Mouse (Mus musculus): ENCODE results near the gene Cyp1a2. TPM values are rescaled to one million over a fixed set of nuclear protein-coding genes. Genes with fewer than 3 reads are reported as not detected.

The Cyp1a2 gene
- polyA plus RNA-seq, 1 experiment from 2014 or later = not detected

DNA sequence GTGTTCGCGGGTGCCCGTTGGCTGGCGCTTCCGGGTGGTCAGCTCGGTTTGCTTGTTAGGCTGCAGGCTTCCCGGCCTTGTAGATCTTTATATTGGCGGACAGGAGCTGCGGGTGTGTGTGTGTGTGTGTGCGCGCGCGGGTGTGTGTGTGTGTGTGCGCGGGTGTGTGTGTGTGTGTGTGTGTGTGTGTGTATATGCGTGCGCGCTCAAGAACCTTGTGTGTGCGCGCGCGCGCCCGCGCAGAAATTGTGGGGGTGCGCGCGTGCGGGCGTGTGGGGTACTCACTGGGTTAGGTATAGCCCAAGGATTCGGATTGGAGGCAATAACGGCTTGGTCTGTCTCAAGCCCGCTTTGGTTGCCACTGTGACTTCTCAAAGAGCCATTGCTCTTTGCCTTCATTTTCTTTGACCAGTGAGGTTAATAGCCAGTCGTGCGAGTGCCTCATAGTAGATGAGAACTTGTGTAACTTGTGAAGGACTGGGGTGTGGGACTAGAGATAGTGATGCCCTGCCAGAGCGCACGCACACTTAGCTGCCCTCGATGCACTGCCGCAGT, 25.3 kb upstream of the Cyp1a2 start:
- 4% methylated on average over 39 of the region's 39 CpGs for WGBS
- Histone ChIP-seq H3K27ac (ENCODE audit: low read length) (peak overlapping the region; percentile 73), H3K27me3 (replicated peaks; ENCODE audit: control insufficient read depth, insufficient read depth, low read length) (no peaks in the 10 kb centered on the region), H3K9ac (replicated peaks; ENCODE audit: low read depth, low read length) (peak overlapping the region; percentile 90), H3K9me3 (ENCODE audit: control insufficient read depth, low read length) (peaks cover 2% of the 10 kb centered on the region; the same call in 1 of the 2 replicates), H3K4me3 (replicated peaks; ENCODE audit: low read length) (peak overlapping the region; percentile 84), H3K4me1 (replicated peaks; ENCODE audit: control insufficient read depth, insufficient read depth, low read length) (peaks cover 12% of the 10 kb centered on the region), H3K36me3 (ENCODE audit: control insufficient read depth, insufficient read depth) (peaks cover 3% of the 10 kb centered on the region; the same call in 1 of the 2 replicates), H3K4me2 (ENCODE audit: low read length) (peak overlapping the region; percentile 79)
- ATAC-seq = peak; percentile 67

DNA sequence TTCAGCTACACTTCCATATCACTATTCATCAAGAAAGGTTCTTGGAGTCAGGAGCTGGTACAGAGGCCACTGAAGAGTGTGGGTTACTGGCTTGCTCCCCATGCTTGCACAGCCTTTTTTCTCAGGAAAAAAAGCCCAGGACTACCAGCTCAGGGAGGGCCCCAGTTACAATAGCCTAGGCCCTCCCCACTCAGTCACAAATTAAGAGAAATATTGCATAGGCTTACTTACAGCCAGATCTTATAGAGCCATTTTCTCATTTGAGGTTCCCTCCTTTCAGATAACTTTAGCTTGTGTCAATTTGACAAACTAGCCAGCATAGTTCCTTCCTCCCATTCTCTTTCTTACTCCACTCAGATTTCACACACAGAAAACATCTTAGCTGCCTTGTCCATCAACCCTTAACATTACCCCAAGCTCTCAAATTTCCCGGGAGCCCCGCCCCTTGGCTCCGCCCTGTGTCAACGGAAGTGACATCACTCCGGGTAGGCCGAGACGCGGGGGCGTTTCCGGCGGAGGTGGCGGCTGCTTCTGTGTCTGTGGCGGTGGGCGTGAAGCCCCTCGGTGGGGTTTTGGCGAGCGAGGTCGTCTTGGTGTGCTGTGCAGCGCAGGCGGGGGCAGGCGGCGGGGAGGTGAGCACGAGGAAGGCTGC, 24.7 kb upstream of the Cyp1a2 start, which contains the start of gene Edc3:
Gene Edc3 (plus strand): TSS at position 473 of the 652 bp plus-strand sequence.
- Histone ChIP-seq H3K4me2 (ENCODE audit: low read length) (peak within 1 kb of the TSS; percentile 79), H3K27me3 (replicated peaks; ENCODE audit: control insufficient read depth, insufficient read depth, low read length) (no peaks in the 10 kb centered on the region), H3K36me3 (ENCODE audit: control insufficient read depth, insufficient read depth) (peaks cover 3% of the 10 kb centered on the region; the same call in 1 of the 2 replicates), H3K27ac (ENCODE audit: low read length) (peak within 1 kb of the TSS; percentile 73), H3K4me1 (replicated peaks; ENCODE audit: control insufficient read depth, insufficient read depth, low read length) (peaks cover 12% of the 10 kb centered on the region), H3K9me3 (ENCODE audit: control insufficient read depth, low read length) (peaks cover 2% of the 10 kb centered on the region; the same call in 1 of the 2 replicates), H3K4me3 (replicated peaks; ENCODE audit: low read length) (peak within 1 kb of the TSS; percentile 84), H3K9ac (replicated peaks; ENCODE audit: low read depth, low read length) (peak within 1 kb of the TSS; percentile 90)
- 0% methylated on average over 23 of the region's 23 CpGs for WGBS
- peak; percentile 96 for ATAC-seq

DNA sequence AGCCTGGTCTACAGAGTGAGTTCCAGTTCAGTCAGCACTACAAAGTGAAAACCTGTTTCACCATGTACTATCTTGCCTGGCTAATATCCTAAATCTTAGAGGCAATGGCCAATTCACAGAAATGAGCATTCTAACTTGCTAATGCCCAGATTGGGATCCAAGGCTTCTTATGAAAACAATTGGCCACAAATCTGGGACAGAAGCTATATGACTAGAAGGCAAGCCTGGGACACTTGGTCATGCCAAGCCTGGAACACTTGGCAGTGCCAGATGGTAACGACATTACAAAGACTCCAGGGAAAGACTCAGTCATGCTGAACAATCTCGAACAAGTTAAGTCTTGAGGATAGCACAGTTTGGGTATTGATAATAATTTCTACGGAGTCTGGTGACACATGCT, 23.0 kb upstream of the Cyp1a2 start:
- H3K9me3 ChIP-seq (ENCODE audit: control insufficient read depth, low read length) = peaks cover 2% of the 10 kb centered on the region; the same call in 1 of the 2 replicates
- no peak overlapping the region for H3K4me3 ChIP-seq (replicated peaks; ENCODE audit: low read length)
- H3K4me2 ChIP-seq (ENCODE audit: low read length) = no peak overlapping the region
- no peaks in the 10 kb centered on the region for H3K36me3 ChIP-seq (ENCODE audit: control insufficient read depth, insufficient read depth)
- no peaks in the 10 kb centered on the region for H3K27me3 ChIP-seq (replicated peaks; ENCODE audit: control insufficient read depth, insufficient read depth, low read length)
- WGBS = 85% methylated on average over 3 of the region's 3 CpGs
- no peak overlapping the region for H3K9ac ChIP-seq (replicated peaks; ENCODE audit: low read depth, low read length)
- peaks cover 12% of the 10 kb centered on the region for H3K4me1 ChIP-seq (replicated peaks; ENCODE audit: control insufficient read depth, insufficient read depth, low read length)
- H3K27ac ChIP-seq (ENCODE audit: low read length) = no peak overlapping the region
- no peak for ATAC-seq

DNA sequence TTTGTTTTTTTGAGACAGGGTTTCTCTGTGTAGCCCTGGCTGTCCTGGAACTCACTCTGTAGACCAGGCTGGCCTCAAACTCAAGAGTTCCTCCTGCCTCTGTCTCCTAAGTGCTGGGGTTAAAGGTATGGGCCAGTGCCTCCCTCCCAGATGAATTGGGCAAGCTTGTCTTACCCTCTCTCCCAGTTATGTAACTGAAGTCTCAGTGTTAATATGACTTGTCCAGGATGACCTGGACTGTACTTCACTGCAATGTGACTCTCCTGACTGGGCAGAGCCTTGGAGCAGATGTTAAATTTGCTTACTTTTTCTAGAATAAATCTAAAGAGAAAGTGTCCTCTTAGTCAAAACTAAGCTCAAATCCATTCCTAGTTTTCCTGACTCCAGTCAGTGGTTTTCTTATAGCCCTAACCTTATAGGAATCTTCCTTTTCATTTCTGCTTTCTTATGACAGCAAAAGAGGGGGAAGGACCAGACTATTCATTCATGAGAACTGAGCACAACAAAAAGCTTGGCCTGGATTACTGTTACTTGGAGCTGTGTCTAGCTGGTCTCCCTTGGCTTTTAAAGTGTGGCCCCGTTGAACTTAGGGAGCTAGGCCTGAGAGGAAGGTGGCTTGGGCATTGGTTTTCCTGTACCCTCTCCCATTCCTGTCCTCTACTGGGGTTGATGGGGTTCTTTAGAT, 15.1 kb upstream of the Cyp1a2 start:
- Histone ChIP-seq H3K9me3 (ENCODE audit: control insufficient read depth, low read length) (no peaks in the 10 kb centered on the region), H3K4me3 (replicated peaks; ENCODE audit: low read length) (no peak overlapping the region), H3K4me1 (replicated peaks; ENCODE audit: control insufficient read depth, insufficient read depth, low read length) (peaks cover 13% of the 10 kb centered on the region), H3K4me2 (ENCODE audit: low read length) (no peak overlapping the region), H3K36me3 (ENCODE audit: control insufficient read depth, insufficient read depth) (no peaks in the 10 kb centered on the region), H3K9ac (replicated peaks; ENCODE audit: low read depth, low read length) (no peak overlapping the region), H3K27me3 (replicated peaks; ENCODE audit: control insufficient read depth, insufficient read depth, low read length) (peaks cover 12% of the 10 kb centered on the region; the same call in 1 of the 2 replicates), H3K27ac (ENCODE audit: low read length) (no peak overlapping the region)
- no peak for ATAC-seq
- 60% methylated on average over 1 of the region's 1 CpGs for WGBS

DNA sequence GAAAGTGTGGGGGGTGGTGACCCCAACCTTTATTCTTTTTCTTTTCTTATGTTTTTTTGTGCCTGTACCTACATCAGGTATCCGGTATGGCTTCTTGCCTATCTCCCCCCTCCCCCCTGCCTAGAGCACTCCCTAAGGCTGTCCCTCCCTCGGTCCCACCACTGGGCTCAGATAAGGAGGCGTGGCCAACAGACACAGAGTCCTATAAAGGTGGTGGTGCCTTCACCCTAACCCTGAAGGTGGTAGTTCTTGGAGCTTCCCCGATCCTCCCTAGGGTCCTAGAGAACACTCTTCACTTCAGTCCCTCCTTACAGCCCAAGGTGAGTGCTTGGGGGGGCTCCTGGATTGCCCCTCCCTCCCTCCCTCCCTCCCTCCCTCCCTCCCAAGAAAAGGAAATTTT, 13.9 kb upstream of the Cyp1a2 start:
- no peak overlapping the region for H3K4me2 ChIP-seq (ENCODE audit: low read length)
- H3K4me1 ChIP-seq (replicated peaks; ENCODE audit: control insufficient read depth, insufficient read depth, low read length) = peaks cover 13% of the 10 kb centered on the region
- ATAC-seq = no peak
- no peaks in the 10 kb centered on the region for H3K36me3 ChIP-seq (ENCODE audit: control insufficient read depth, insufficient read depth)
- H3K4me3 ChIP-seq (replicated peaks; ENCODE audit: low read length) = no peak overlapping the region
- H3K27me3 ChIP-seq (replicated peaks; ENCODE audit: control insufficient read depth, insufficient read depth, low read length) = peaks cover 12% of the 10 kb centered on the region; the same call in 1 of the 2 replicates
- H3K9ac ChIP-seq (replicated peaks; ENCODE audit: low read depth, low read length) = no peak overlapping the region
- 10% methylated on average over 4 of the region's 4 CpGs for WGBS
- H3K9me3 ChIP-seq (ENCODE audit: control insufficient read depth, low read length) = no peaks in the 10 kb centered on the region
- no peak overlapping the region for H3K27ac ChIP-seq (ENCODE audit: low read length)

DNA sequence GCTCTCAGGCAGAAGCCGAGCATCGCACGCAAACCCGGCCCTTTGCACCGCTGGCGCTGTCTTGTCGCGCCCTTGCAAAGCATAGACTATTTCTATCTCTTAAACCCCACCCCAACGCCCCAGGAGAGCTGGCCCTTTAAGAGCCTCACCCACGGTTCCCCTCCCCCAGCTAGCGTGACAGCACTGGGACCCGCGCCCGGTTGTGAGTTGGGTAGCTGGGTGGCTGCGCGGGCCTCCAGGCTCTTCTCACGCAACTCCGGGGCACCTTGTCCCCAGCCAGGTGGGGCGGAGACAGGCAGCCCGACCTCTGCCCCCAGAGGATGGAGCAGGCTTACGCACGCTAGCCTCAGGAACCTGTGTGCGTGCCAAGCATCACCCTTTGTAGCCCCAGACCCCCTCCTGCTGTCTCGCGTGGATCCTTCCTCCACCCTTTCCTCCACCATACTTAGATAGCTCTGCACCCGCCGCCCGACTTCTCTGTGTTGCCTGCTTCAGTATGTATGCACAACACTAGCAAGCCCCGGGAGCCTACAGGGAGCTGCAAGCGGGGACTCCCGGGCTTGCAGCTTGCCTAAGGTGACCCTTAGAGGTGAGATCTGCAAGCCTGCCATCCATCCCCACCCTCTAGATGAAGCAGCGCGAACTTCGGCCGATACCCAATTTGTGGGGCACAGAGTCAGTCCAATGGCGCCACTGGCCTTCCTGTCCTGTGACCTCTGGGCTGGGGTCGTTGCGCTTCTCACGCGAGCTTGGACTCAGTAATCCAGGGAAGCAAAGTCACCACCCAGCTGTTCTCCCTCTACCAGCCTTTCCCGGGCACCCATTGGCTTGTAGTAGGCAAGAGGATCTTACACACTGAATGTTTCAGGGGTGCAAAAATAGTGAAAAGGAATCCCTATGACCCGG, 13.1 kb upstream of the Cyp1a2 start:
- Histone ChIP-seq H3K27me3 (replicated peaks; ENCODE audit: control insufficient read depth, insufficient read depth, low read length) (peaks cover 12% of the 10 kb centered on the region; the same call in 1 of the 2 replicates), H3K4me2 (ENCODE audit: low read length) (peak overlapping the region; percentile 86), H3K9me3 (ENCODE audit: control insufficient read depth, low read length) (no peaks in the 10 kb centered on the region), H3K4me3 (replicated peaks; ENCODE audit: low read length) (peak overlapping the region; percentile 53), H3K4me1 (replicated peaks; ENCODE audit: control insufficient read depth, insufficient read depth, low read length) (peaks cover 13% of the 10 kb centered on the region), H3K9ac (replicated peaks; ENCODE audit: low read depth, low read length) (peak overlapping the region; percentile 70), H3K36me3 (ENCODE audit: control insufficient read depth, insufficient read depth) (no peaks in the 10 kb centered on the region), H3K27ac (ENCODE audit: low read length) (peak overlapping the region; percentile 46; the same call in 1 of the 2 replicates)
- peak; percentile 92 for ATAC-seq
- 2% methylated on average over 42 of the region's 42 CpGs for WGBS

DNA sequence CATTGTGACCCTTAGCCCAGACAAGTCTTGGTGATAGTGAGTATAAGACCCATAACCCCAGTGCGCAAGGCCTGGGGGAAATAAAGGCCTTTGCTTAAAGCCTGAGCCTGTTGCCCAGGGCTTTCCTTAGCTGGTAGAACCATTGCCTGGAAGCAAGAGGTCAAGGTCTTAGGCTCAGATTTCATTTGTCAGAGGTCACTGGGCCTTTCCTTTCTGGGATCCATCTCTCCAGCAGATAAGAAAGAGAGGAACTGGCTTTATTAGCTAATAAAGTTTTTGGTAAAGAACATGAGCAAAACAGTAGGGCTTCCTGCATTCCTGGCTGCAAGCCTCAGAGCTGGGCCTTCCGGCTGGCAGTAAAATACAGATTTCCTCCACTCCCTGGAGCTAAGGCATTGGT, 10.6 kb upstream of the Cyp1a2 start:
- Histone ChIP-seq H3K9me3 (ENCODE audit: control insufficient read depth, low read length) (no peaks in the 10 kb centered on the region), H3K4me3 (replicated peaks; ENCODE audit: low read length) (no peak overlapping the region), H3K4me1 (replicated peaks; ENCODE audit: control insufficient read depth, insufficient read depth, low read length) (peaks cover 13% of the 10 kb centered on the region), H3K4me2 (ENCODE audit: low read length) (no peak overlapping the region), H3K27ac (ENCODE audit: low read length) (no peak overlapping the region), H3K27me3 (replicated peaks; ENCODE audit: control insufficient read depth, insufficient read depth, low read length) (peaks cover 9% of the 10 kb centered on the region; the same call in 1 of the 2 replicates), H3K9ac (replicated peaks; ENCODE audit: low read depth, low read length) (no peak overlapping the region), H3K36me3 (ENCODE audit: control insufficient read depth, insufficient read depth) (no peaks in the 10 kb centered on the region)
- 81% methylated on average over 2 of the region's 2 CpGs for WGBS
- no peak for ATAC-seq

DNA sequence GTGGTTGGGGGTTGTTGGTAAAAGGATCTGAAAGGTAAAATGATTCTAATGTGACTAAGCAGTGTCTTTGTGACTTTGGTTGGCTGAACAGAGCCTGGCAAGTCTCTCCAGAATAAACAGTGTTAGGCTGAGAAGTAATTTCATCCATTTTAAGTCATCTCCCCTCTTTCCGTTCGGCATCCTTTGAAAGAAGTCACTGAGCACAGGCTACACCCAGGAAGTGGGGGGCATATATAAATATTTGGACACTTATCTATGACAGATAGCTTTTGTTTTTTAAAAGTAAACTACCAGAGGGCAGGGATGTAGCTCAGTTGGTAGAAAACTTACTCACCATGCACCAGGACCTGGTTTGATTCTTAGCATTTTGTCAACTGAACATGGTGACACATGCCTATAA, 5.1 kb upstream of the Cyp1a2 start:
- Histone ChIP-seq H3K36me3 (ENCODE audit: control insufficient read depth, insufficient read depth) (no peaks in the 10 kb centered on the region), H3K4me1 (replicated peaks; ENCODE audit: control insufficient read depth, insufficient read depth, low read length) (no peaks in the 10 kb centered on the region), H3K9me3 (ENCODE audit: control insufficient read depth, low read length) (no peaks in the 10 kb centered on the region), H3K4me2 (ENCODE audit: low read length) (no peak overlapping the region), H3K27ac (ENCODE audit: low read length) (no peak overlapping the region), H3K4me3 (replicated peaks; ENCODE audit: low read length) (no peak overlapping the region), H3K9ac (replicated peaks; ENCODE audit: low read depth, low read length) (no peak overlapping the region), H3K27me3 (replicated peaks; ENCODE audit: control insufficient read depth, insufficient read depth, low read length) (no peaks in the 10 kb centered on the region)
- WGBS = 83% methylated on average over 2 of the region's 2 CpGs
- ATAC-seq = no peak
